Mouse (Mus musculus) heart, embryonic 16.5 days (tissue): ENCODE results near the gene Ap3s2. TPM values are rescaled to one million over a fixed set of nuclear protein-coding genes. Genes with fewer than 3 reads are reported as not detected.

Source experiments
- ATAC-seq: fragments of 200-750 bp; cut with Nextera tagmentation; replicated peaks from 2 replicates; pipeline ENCODE4 v1.8.0; 2017; ENCODE audit warnings: moderate number of reproducible peaks; ENCODE audit not compliant: insufficient read depth, low FRiP score; ENCODE audit errors: extremely low read depth
- H3K27ac ChIP-seq: fragments of 300-500 bp; sonication (generic); 2 replicates; pipeline ENCODE4 v1.5.1; 2014; ENCODE audit warnings: mild to moderate bottlenecking, low read length, control low read depth, moderate library complexity
- H3K27me3 ChIP-seq: fragments of 300-500 bp; sonication (generic); 2 replicates; pipeline ENCODE4 v1.6.1; 2014; ENCODE audit warnings: low read length, mixed read lengths; ENCODE audit not compliant: control insufficient read depth, insufficient read depth
- H3K36me3 ChIP-seq: fragments of 300-500 bp; sonication (generic); 2 replicates; pipeline ENCODE4 v1.6.1; 2014; ENCODE audit not compliant: control insufficient read depth, insufficient read depth
- H3K4me1 ChIP-seq: fragments of 300-500 bp; sonication (generic); 2 replicates; pipeline ENCODE4 v1.6.1; 2014; ENCODE audit warnings: low read length, mixed read lengths; ENCODE audit not compliant: control insufficient read depth, insufficient read depth
- H3K4me2 ChIP-seq: fragments of 300-500 bp; sonication (generic); 2 replicates; pipeline ENCODE4 v1.6.1; 2014; ENCODE audit warnings: low read depth, mild to moderate bottlenecking, control low read depth, low read length
- H3K4me3 ChIP-seq: fragments of 300-500 bp; sonication (generic); 2 replicates; pipeline ENCODE4 v1.5.1; 2014; ENCODE audit warnings: mild to moderate bottlenecking, control low read depth, low read length
- H3K9ac ChIP-seq: fragments of 300-500 bp; sonication (generic); 2 replicates; pipeline ENCODE4 v1.6.1; 2014; ENCODE audit warnings: low read length, control low read depth
- H3K9me3 ChIP-seq: fragments of 300-500 bp; sonication (generic); replicated peaks from 2 replicates; pipeline ENCODE4 v1.6.1; 2016; ENCODE audit warnings: low read length; ENCODE audit not compliant: control insufficient read depth
- WGBS: fragments of 180-500 bp; shearing (Covaris S2); extraction: QIAGEN DNeasy Blood & Tissue Kit; methylation state at CpG from one replicate; pipeline ENCODE4 v1.1.7; 2014; 5-methylcytosine and 5-hydroxymethylcytosine counted together
- polyA plus RNA-seq: library from polyadenylated mRNA; unstranded; fragments of >200 nt; fragmentation: Nextera tagmentation; extraction: Ambion mirVana; gene quantifications from 2 replicates; pipeline ENCODE4 v1.2.1, GENCODE M21; 2015

Ap3s2 gene
- 22.2 and 23.6 TPM in 2 replicates for polyA plus RNA-seq

- H3K9me3 ChIP-seq = no peaks in the 10 kb centered on the region
- under 1% methylated on average over 34 of the region's 34 CpGs for WGBS
- peak; percentile 89 for ATAC-seq
- H3K4me2 ChIP-seq = peak within 1 kb of the TSS; percentile 83
- no peaks in the 10 kb centered on the region for H3K27me3 ChIP-seq
- H3K36me3 ChIP-seq = 0 out of 2 replicates have a peak, but pooled peaks cover 2% of the 10 kb centered on the region
- H3K9ac ChIP-seq = peak within 1 kb of the TSS; percentile 91
- H3K27ac ChIP-seq = peak within 1 kb of the TSS; percentile 85
- H3K4me1 ChIP-seq = peaks cover 12% of the 10 kb centered on the region
- peak within 1 kb of the TSS; percentile 83 for H3K4me3 ChIP-seq
Measured at GRCm38 (mm10) chr7:79920344-79920983, at the start of gene Ap3s2. Gene Ap3s2, minus strand, starts transcription at chr7:79920649.

- no peak overlapping the region for H3K4me3 ChIP-seq
- H3K9ac ChIP-seq = no peak overlapping the region
- H3K4me1 ChIP-seq = no peaks in the 10 kb centered on the region
- H3K27ac ChIP-seq = no peak overlapping the region
- H3K4me2 ChIP-seq = no peak overlapping the region
- H3K36me3 ChIP-seq = no peaks in the 10 kb centered on the region
- WGBS = 81% methylated on average over 6 of the region's 6 CpGs
- ATAC-seq = no peak
- no peaks in the 10 kb centered on the region for H3K27me3 ChIP-seq
- 0 out of 2 replicates have a peak, but pooled peaks cover 2% of the 10 kb centered on the region for H3K9me3 ChIP-seq
Measured at GRCm38 (mm10) chr7:79968326-79968725, 47.9 kb upstream of the Ap3s2 start.

DNA sequence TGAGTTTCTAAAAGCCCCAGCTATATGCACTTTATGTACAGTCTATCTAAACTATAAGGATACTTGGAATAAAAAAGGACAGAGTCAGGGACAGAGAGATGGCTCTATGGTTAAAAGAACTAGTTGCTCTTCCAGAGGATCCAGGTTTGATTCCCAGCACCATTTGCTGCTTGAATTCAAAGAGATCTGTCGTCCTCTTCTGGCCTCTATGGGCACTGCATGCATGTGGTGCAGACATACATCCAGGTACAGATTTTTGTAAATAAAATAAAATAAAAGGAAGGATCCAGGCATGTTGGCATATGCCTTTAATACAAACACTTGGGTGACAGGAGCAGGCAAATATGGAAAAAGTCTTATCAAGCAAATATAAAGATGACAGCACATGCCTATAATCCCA, 41.2 kb upstream of the Ap3s2 start:
- H3K4me2 ChIP-seq = no peak overlapping the region
- ATAC-seq = no peak
- no peaks in the 10 kb centered on the region for H3K4me1 ChIP-seq
- H3K36me3 ChIP-seq = no peaks in the 10 kb centered on the region
- H3K27ac ChIP-seq = no peak overlapping the region
- H3K9ac ChIP-seq = no peak overlapping the region
- H3K9me3 ChIP-seq = 0 out of 2 replicates have a peak, but pooled peaks cover 2% of the 10 kb centered on the region
- WGBS = 53% methylated on average over 1 of the region's 1 CpGs
- H3K4me3 ChIP-seq = no peak overlapping the region
- no peaks in the 10 kb centered on the region for H3K27me3 ChIP-seq

DNA sequence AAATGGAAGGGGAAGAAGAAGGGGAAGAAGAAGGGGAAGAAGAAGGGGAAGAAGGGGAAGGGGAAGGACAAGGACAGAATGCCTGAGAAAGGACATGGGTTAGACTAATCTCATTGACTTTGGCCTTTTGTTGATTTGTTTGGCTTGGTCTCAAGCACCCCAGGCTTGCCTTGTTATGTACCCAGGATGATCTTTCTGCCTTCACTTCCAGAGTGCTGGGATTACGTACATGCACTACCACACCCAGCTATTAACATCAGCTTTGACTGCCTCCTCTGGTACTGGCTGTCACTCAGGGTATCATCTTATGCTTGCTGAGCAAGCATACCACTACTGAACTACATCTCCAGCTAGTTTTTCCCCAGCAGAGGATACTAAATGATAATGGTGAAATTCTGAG, 35.7 kb upstream of the Ap3s2 start:
- Histone ChIP-seq H3K4me1 (no peaks in the 10 kb centered on the region), H3K27me3 (no peaks in the 10 kb centered on the region), H3K9ac (no peak overlapping the region), H3K36me3 (no peaks in the 10 kb centered on the region), H3K4me2 (no peak overlapping the region), H3K9me3 (0 out of 2 replicates have a peak, but pooled peaks cover 6% of the 10 kb centered on the region), H3K27ac (no peak overlapping the region), H3K4me3 (no peak overlapping the region)
- 81% methylated on average over 1 of the region's 1 CpGs for whole genome bisulfite sequencing
- ATAC-seq = no peak

DNA sequence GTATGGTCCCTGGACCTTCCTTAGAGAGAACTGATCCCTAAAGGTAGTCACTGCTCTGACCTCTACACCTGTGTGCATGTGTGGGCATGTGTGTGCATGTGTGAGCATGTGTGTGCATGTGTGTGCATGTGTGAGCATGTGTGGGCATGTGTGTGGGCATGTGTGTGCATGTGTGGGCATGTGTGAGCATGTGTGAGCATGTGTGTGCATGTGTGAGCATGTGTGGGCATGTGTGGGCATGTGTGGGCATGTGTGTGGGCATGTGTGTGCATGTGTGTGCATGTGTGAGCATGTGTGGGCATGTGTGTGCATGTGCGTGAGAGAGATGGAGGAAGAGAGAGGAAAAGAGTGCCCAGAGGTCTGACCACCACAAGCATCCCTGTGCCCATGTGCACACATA, 34.4 kb upstream of the Ap3s2 start:
- H3K4me3 ChIP-seq = no peak overlapping the region

DNA sequence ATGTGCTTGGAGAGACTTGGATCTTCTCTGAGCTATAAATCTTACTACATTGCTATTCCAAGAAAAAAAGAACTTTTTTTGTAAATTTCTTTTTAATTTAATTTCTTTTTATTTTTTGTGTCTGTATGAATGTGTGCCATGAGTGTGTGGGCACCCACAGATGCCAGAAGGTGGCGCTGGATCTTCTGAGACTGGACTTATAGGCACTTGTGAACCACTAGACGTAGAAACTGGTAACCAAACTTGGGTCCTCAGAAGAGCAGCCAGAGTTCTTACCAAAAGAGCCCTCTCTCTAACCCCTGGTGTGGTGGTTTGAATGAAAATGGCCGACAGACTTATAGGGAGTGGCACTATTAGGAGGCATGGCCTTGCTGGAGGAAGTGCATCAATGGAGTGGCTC, 30.6 kb upstream of the Ap3s2 start:
- no peak overlapping the region for H3K9ac ChIP-seq
- no peaks in the 10 kb centered on the region for H3K4me1 ChIP-seq
- 70% methylated on average over 3 of the region's 3 CpGs for WGBS
- H3K36me3 ChIP-seq = no peaks in the 10 kb centered on the region
- no peak overlapping the region for H3K27ac ChIP-seq
- no peaks in the 10 kb centered on the region for H3K27me3 ChIP-seq
- H3K4me2 ChIP-seq = no peak overlapping the region
- no peak for ATAC-seq
- H3K9me3 ChIP-seq = 0 out of 2 replicates have a peak, but pooled peaks cover 2% of the 10 kb centered on the region
- H3K4me3 ChIP-seq = no peak overlapping the region

More for the DNA sequence above, 34.4 kb upstream of the Ap3s2 start:
- Histone ChIP-seq H3K9me3 (0 out of 2 replicates have a peak, but pooled peaks cover 6% of the 10 kb centered on the region), H3K27ac (no peak overlapping the region), H3K27me3 (no peaks in the 10 kb centered on the region), H3K4me2 (no peak overlapping the region), H3K9ac (no peak overlapping the region), H3K4me1 (no peaks in the 10 kb centered on the region), H3K36me3 (no peaks in the 10 kb centered on the region)
- no peak for ATAC-seq
- 92% methylated on average over 1 of the region's 1 CpGs for WGBS

DNA sequence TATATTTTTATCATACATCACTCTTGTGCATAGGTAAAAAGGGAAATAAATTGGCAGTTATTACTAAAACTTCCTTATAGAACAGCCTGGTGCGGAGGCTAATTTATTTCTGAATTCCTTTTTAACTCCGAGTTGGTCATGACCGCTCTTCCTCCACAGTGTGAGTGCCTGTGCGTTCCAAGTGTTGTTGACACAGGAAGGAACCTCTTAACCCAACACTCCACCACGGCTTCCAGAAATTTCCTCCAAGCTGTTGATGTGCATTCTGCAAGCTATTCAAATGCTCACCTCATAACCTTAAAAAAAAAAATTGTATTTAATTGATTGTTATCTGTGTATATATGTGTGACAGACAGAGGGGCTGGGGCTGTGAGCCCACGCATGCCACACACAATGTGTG, 29.8 kb upstream of the Ap3s2 start:
- no peaks in the 10 kb centered on the region for H3K27me3 ChIP-seq
- WGBS = 64% methylated on average over 6 of the region's 6 CpGs
- no peak for ATAC-seq
- no peaks in the 10 kb centered on the region for H3K4me1 ChIP-seq
- H3K9me3 ChIP-seq = 0 out of 2 replicates have a peak, but pooled peaks cover 2% of the 10 kb centered on the region
- H3K27ac ChIP-seq = no peak overlapping the region
- no peak overlapping the region for H3K4me2 ChIP-seq
- no peaks in the 10 kb centered on the region for H3K36me3 ChIP-seq
- no peak overlapping the region for H3K4me3 ChIP-seq
- H3K9ac ChIP-seq = no peak overlapping the region

DNA sequence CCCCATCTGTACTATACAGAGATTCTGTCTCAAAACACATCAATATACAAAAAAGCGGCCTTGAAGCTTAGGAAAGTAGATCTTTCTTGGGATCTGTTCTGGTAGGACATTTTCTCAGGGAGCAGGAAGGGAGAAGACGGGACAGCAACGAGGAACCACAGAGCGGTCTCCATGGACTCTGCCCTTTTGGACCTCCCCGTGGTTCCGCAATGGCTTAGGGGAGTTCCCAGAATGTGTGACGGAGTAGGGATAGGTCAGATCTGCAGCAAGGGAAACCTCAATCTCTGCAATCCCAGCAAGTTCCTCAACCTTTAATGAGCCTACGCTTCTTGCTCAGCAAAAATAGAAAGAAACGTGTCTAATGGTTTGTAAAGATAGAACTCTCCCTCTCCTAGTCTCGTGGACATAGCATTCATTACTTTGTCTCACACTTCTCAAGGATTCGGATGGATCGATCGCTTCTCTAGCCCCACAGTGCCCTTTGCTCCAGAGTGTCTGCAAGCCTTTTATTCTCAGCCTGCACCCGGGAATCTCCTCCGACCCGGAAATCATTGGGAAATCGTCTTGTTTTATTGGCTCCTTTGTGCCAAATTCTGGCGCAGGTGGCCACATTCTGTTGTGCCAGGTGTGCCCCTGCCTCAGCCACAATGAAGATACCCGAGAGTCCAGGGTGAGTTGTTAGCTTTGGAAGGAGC, 15.2 kb upstream of the Ap3s2 start:
- peak overlapping the region; percentile 86 for H3K27ac ChIP-seq
- H3K9me3 ChIP-seq = peaks cover 3% of the 10 kb centered on the region; the same call in 1 of the 2 replicates
- WGBS = 15% methylated on average over 19 of the region's 19 CpGs
- H3K36me3 ChIP-seq = no peaks in the 10 kb centered on the region
- H3K27me3 ChIP-seq = no peaks in the 10 kb centered on the region
- H3K4me2 ChIP-seq = peak overlapping the region; percentile 88
- peaks cover 9% of the 10 kb centered on the region for H3K4me1 ChIP-seq
- H3K4me3 ChIP-seq = peak overlapping the region; percentile 55
- peak; percentile 31; the same call in 1 of the 2 replicates for ATAC-seq
- H3K9ac ChIP-seq = peak overlapping the region; percentile 70
